Mouse (Mus musculus): Measurements from ENCODE around the gene Map9.

DNA sequence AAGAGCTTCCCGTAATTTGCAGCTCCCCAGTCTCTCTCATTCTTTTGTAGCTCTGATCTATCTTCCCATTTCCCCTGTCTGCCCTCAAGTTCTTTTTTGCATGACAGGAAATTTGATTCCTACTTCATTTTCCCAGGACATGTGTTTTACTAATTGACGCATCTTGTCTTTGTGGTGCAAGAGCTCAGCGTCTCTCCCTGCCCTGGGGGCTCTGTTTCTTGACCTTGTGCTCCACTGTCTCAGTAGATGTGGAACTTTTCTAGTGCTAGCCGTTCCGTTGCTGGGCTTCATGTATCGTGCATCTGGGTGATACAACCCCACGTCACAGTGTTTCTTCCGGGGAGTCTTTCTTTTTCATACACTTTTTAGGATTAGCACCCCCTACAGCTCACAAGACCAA, 27.2 kb downstream of the Map9 start:
- TF ChIP-seq CTCF (IDR thresholded peaks at IDR 0.05; ENCODE audit: low read depth, low read length), result no peak
- TF ChIP-seq POLR2A (IDR thresholded peaks at IDR 0.05; ENCODE audit: insufficient read depth, low read length), result no peak

Measured in ES-Bruce4 (cell line).